Mouse (Mus musculus): ENCODE results near the gene Rlim. TPM values are rescaled to one million over a fixed set of nuclear protein-coding genes. Genes with fewer than 3 reads are reported as not detected.

Gene Rlim
- 48.1 and 50.4 TPM in 2 replicates for polyA plus RNA-seq (2015; fragmentation: Nextera tagmentation; extraction: Ambion mirVana)

DNA sequence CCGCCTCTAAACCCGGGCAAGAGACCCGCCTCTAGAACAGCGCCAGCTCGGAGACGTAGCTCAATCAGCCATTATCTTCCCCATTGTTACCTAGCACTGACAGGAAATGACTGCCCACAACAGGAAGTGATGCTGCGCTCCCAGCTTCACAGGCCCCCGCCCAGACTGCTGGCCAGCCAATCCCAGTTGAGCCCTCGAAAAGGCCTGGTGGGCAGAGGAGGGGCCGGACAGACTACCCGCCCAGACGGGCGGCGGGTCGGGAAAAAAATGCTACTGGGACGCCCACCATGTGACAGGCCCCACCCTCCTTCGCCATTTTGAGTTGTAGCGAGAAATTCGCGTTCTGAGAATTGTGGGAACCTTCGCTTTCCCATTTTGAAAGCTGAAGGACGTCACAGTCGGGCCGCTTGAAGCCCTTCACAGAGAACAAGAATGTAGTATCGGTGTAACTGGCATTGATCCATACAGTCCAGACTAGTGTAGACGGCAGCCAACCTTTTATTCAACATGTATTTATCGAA lies at the start of gene Rlim:
Gene Rlim (minus strand): TSS at position 116 of the 521 bp plus-strand sequence.
- 18% methylated on average over 27 of the region's 27 CpGs for WGBS
- peak within 1 kb of the TSS; percentile 53 for H3K4me2 ChIP-seq (ENCODE audit: low read depth, low read length)
- no peaks in the 10 kb centered on the region for H3K9me3 ChIP-seq (ENCODE audit: control insufficient read depth, low read length)
- H3K9ac ChIP-seq (ENCODE audit: low read length): peak within 1 kb of the TSS; percentile 89
- no peaks in the 10 kb centered on the region for H3K4me1 ChIP-seq (replicated peaks; ENCODE audit: control insufficient read depth, insufficient read depth, low read length)
- peak within 1 kb of the TSS; percentile 92 for H3K27ac ChIP-seq (ENCODE audit: low read length)
- H3K4me3 ChIP-seq (ENCODE audit: low read length): peak within 1 kb of the TSS; percentile 78
- H3K27me3 ChIP-seq (ENCODE audit: control insufficient read depth, insufficient read depth, low read depth, low read length): no peaks in the 10 kb centered on the region
- peaks cover 6% of the 10 kb centered on the region; the same call in 1 of the 2 replicates for H3K36me3 ChIP-seq (ENCODE audit: control insufficient read depth, insufficient read depth, low read length)
- ATAC-seq (ENCODE audit: low read depth): peak; percentile 99

GRCm38 (mm10) chrX:104017196-104017595 lies 36.1 kb upstream of the Rlim start:
- Histone ChIP-seq H3K4me1 (replicated peaks; ENCODE audit: control insufficient read depth, insufficient read depth, low read length) (0 out of 2 replicates have a peak, but pooled peaks cover 3% of the 10 kb centered on the region), H3K9ac (ENCODE audit: low read length) (0 out of 2 replicates have a peak overlapping the region, but pooled peaks have one; percentile 15), H3K36me3 (ENCODE audit: control insufficient read depth, insufficient read depth, low read length) (no peaks in the 10 kb centered on the region), H3K27ac (ENCODE audit: low read length) (peak overlapping the region; percentile 80), H3K9me3 (ENCODE audit: control insufficient read depth, low read length) (no peaks in the 10 kb centered on the region), H3K27me3 (ENCODE audit: control insufficient read depth, insufficient read depth, low read depth, low read length) (no peaks in the 10 kb centered on the region), H3K4me3 (ENCODE audit: low read length) (no peak overlapping the region), H3K4me2 (ENCODE audit: low read depth, low read length) (no peak overlapping the region)
- peak; percentile 34; the same call in 1 of the 2 replicates for ATAC-seq (ENCODE audit: low read depth)
- 68% methylated on average over 1 of the region's 1 CpGs for WGBS

- WGBS: 64% methylated on average over 4 of the region's 4 CpGs
- no peak overlapping the region for H3K9ac ChIP-seq (ENCODE audit: low read length)
- peak overlapping the region; percentile 82 for H3K27ac ChIP-seq (ENCODE audit: low read length)
- H3K4me2 ChIP-seq (ENCODE audit: low read depth, low read length): no peak overlapping the region
- peak; percentile 87 for ATAC-seq (ENCODE audit: low read depth)
- H3K27me3 ChIP-seq (ENCODE audit: control insufficient read depth, insufficient read depth, low read depth, low read length): no peaks in the 10 kb centered on the region
- H3K4me3 ChIP-seq (ENCODE audit: low read length): no peak overlapping the region
- H3K4me1 ChIP-seq (replicated peaks; ENCODE audit: control insufficient read depth, insufficient read depth, low read length): 0 out of 2 replicates have a peak, but pooled peaks cover 3% of the 10 kb centered on the region
- no peaks in the 10 kb centered on the region for H3K36me3 ChIP-seq (ENCODE audit: control insufficient read depth, insufficient read depth, low read length)
- no peaks in the 10 kb centered on the region for H3K9me3 ChIP-seq (ENCODE audit: control insufficient read depth, low read length)
These were observed 34.0 kb upstream of the Rlim start for GRCm38 (mm10) chrX:104015048-104015447.

- peak; percentile 16; the same call in 1 of the 2 replicates for ATAC-seq (ENCODE audit: low read depth)
- H3K4me2 ChIP-seq (ENCODE audit: low read depth, low read length): no peak overlapping the region
- 0 out of 2 replicates have a peak, but pooled peaks cover 3% of the 10 kb centered on the region for H3K4me1 ChIP-seq (replicated peaks; ENCODE audit: control insufficient read depth, insufficient read depth, low read length)
- H3K36me3 ChIP-seq (ENCODE audit: control insufficient read depth, insufficient read depth, low read length): no peaks in the 10 kb centered on the region
- no peak overlapping the region for H3K4me3 ChIP-seq (ENCODE audit: low read length)
- peak overlapping the region; percentile 64 for H3K27ac ChIP-seq (ENCODE audit: low read length)
- H3K9ac ChIP-seq (ENCODE audit: low read length): no peak overlapping the region
- H3K27me3 ChIP-seq (ENCODE audit: control insufficient read depth, insufficient read depth, low read depth, low read length): no peaks in the 10 kb centered on the region
- H3K9me3 ChIP-seq (ENCODE audit: control insufficient read depth, low read length): no peaks in the 10 kb centered on the region
- 38% methylated on average over 4 of the region's 4 CpGs for WGBS
These were observed 32.3 kb upstream of the Rlim start for GRCm38 (mm10) chrX:104013318-104013811.

DNA sequence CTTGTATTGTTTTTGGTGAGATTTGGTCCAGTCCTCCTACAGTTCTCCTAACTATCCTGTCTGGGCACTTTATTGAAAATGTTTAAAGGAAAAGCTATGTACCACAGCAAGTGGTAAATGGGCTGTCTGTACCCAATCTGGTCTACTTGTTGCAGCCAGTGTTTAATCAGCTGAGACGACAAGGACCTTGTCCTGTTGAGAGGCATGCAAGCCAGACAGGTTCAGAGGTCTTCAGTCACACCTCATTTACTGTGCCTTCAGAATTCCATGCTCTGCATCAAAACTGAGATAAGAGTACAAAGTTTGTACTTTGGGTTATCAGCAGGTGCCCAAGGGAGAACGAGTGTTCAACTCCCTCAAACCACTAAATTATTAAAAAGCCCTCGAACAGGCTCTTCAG lies 13.7 kb upstream of the Rlim start:
- ATAC-seq (ENCODE audit: low read depth): peak; percentile 65; the same call in 1 of the 2 replicates

GRCm38 (mm10) chrX:103993864-103994263 lies 12.8 kb upstream of the Rlim start:
- Histone ChIP-seq H3K36me3 (ENCODE audit: control insufficient read depth, insufficient read depth, low read length) (no peaks in the 10 kb centered on the region), H3K27ac (ENCODE audit: low read length) (no peak overlapping the region), H3K9ac (ENCODE audit: low read length) (no peak overlapping the region), H3K27me3 (ENCODE audit: control insufficient read depth, insufficient read depth, low read depth, low read length) (peaks cover 8% of the 10 kb centered on the region), H3K4me1 (replicated peaks; ENCODE audit: control insufficient read depth, insufficient read depth, low read length) (no peaks in the 10 kb centered on the region), H3K4me3 (ENCODE audit: low read length) (no peak overlapping the region), H3K9me3 (ENCODE audit: control insufficient read depth, low read length) (no peaks in the 10 kb centered on the region), H3K4me2 (ENCODE audit: low read depth, low read length) (no peak overlapping the region)
- ATAC-seq (ENCODE audit: low read depth): no peak
- WGBS: 21% methylated on average over 6 of the region's 6 CpGs

More for the DNA sequence above, 13.7 kb upstream of the Rlim start:
- H3K4me3 ChIP-seq (ENCODE audit: low read length): no peak overlapping the region
- WGBS: 16% methylated on average over 3 of the region's 3 CpGs
- H3K27ac ChIP-seq (ENCODE audit: low read length): peak overlapping the region; percentile 41; the same call in 1 of the 2 replicates
- no peaks in the 10 kb centered on the region for H3K9me3 ChIP-seq (ENCODE audit: control insufficient read depth, low read length)
- H3K36me3 ChIP-seq (ENCODE audit: control insufficient read depth, insufficient read depth, low read length): no peaks in the 10 kb centered on the region
- no peaks in the 10 kb centered on the region for H3K4me1 ChIP-seq (replicated peaks; ENCODE audit: control insufficient read depth, insufficient read depth, low read length)
- H3K9ac ChIP-seq (ENCODE audit: low read length): no peak overlapping the region
- H3K4me2 ChIP-seq (ENCODE audit: low read depth, low read length): no peak overlapping the region
- H3K27me3 ChIP-seq (ENCODE audit: control insufficient read depth, insufficient read depth, low read depth, low read length): peaks cover 10% of the 10 kb centered on the region; the same call in 1 of the 2 replicates

GRCm38 (mm10) chrX:103991702-103992101 lies 10.6 kb upstream of the Rlim start:
- Histone ChIP-seq H3K9me3 (ENCODE audit: control insufficient read depth, low read length) (no peaks in the 10 kb centered on the region), H3K9ac (ENCODE audit: low read length) (no peak overlapping the region), H3K4me1 (replicated peaks; ENCODE audit: control insufficient read depth, insufficient read depth, low read length) (no peaks in the 10 kb centered on the region), H3K4me3 (ENCODE audit: low read length) (no peak overlapping the region), H3K36me3 (ENCODE audit: control insufficient read depth, insufficient read depth, low read length) (no peaks in the 10 kb centered on the region), H3K27me3 (ENCODE audit: control insufficient read depth, insufficient read depth, low read depth, low read length) (peaks cover 6% of the 10 kb centered on the region), H3K27ac (ENCODE audit: low read length) (no peak overlapping the region), H3K4me2 (ENCODE audit: low read depth, low read length) (no peak overlapping the region)
- ATAC-seq (ENCODE audit: low read depth): 0 out of 2 replicates have a peak, but pooled peaks have one; percentile 36
- WGBS: 45% methylated on average over 10 of the region's 10 CpGs

DNA sequence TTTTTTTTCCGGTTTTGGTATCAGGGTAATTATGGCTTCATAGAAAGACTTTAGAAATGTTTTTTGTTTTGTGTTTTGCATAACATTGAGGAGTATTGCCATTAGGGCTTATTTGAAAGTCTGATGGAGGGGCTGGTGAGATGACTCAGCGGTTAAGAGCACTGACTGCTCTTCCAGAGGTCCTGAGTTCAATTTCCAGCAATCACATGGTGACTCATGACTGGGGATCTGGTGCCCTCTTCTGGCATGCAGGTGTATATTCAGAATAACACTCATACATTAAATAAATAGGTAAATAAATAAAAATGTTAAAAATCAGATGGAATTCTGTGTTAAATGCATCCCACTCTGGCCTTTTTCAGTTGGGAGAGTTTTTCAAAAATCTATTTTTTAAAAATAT lies 9.3 kb upstream of the Rlim start:
- 66% methylated on average over 2 of the region's 2 CpGs for WGBS

GRCm38 (mm10) chrX:103987215-103987964 lies 6.3 kb upstream of the Rlim start:
- H3K9ac ChIP-seq (ENCODE audit: low read length): no peak overlapping the region; the same call in 1 of the 2 replicates
- ATAC-seq (ENCODE audit: low read depth): no peak
- WGBS: 21% methylated on average over 12 of the region's 12 CpGs

More for the DNA sequence above, 9.3 kb upstream of the Rlim start:
- no peak for ATAC-seq (ENCODE audit: low read depth)
- Histone ChIP-seq H3K9ac (ENCODE audit: low read length) (no peak overlapping the region), H3K4me3 (ENCODE audit: low read length) (no peak overlapping the region), H3K36me3 (ENCODE audit: control insufficient read depth, insufficient read depth, low read length) (no peaks in the 10 kb centered on the region), H3K27me3 (ENCODE audit: control insufficient read depth, insufficient read depth, low read depth, low read length) (peaks cover 6% of the 10 kb centered on the region), H3K9me3 (ENCODE audit: control insufficient read depth, low read length) (no peaks in the 10 kb centered on the region), H3K27ac (ENCODE audit: low read length) (no peak overlapping the region), H3K4me1 (replicated peaks; ENCODE audit: control insufficient read depth, insufficient read depth, low read length) (no peaks in the 10 kb centered on the region), H3K4me2 (ENCODE audit: low read depth, low read length) (no peak overlapping the region)

More at GRCm38 (mm10) chrX:103987215-103987964, 6.3 kb upstream of the Rlim start:
- no peak overlapping the region for H3K4me3 ChIP-seq (ENCODE audit: low read length)
- H3K4me2 ChIP-seq (ENCODE audit: low read depth, low read length): no peak overlapping the region
- no peak overlapping the region; the same call in 1 of the 2 replicates for H3K27ac ChIP-seq (ENCODE audit: low read length)
- H3K9me3 ChIP-seq (ENCODE audit: control insufficient read depth, low read length): no peaks in the 10 kb centered on the region
- H3K36me3 ChIP-seq (ENCODE audit: control insufficient read depth, insufficient read depth, low read length): no peaks in the 10 kb centered on the region
- H3K4me1 ChIP-seq (replicated peaks; ENCODE audit: control insufficient read depth, insufficient read depth, low read length): no peaks in the 10 kb centered on the region
- H3K27me3 ChIP-seq (ENCODE audit: control insufficient read depth, insufficient read depth, low read depth, low read length): peaks cover 2% of the 10 kb centered on the region

Data from lung, embryonic 16.5 days (tissue).